Mouse (Mus musculus): ENCODE results near the gene Tnfrsf25. TPM values are rescaled to one million over a fixed set of nuclear protein-coding genes. Genes with fewer than 3 reads are reported as not detected.

The Tnfrsf25 gene
- total RNA-seq, 1 experiment from 2014 or later: not detected

DNA sequence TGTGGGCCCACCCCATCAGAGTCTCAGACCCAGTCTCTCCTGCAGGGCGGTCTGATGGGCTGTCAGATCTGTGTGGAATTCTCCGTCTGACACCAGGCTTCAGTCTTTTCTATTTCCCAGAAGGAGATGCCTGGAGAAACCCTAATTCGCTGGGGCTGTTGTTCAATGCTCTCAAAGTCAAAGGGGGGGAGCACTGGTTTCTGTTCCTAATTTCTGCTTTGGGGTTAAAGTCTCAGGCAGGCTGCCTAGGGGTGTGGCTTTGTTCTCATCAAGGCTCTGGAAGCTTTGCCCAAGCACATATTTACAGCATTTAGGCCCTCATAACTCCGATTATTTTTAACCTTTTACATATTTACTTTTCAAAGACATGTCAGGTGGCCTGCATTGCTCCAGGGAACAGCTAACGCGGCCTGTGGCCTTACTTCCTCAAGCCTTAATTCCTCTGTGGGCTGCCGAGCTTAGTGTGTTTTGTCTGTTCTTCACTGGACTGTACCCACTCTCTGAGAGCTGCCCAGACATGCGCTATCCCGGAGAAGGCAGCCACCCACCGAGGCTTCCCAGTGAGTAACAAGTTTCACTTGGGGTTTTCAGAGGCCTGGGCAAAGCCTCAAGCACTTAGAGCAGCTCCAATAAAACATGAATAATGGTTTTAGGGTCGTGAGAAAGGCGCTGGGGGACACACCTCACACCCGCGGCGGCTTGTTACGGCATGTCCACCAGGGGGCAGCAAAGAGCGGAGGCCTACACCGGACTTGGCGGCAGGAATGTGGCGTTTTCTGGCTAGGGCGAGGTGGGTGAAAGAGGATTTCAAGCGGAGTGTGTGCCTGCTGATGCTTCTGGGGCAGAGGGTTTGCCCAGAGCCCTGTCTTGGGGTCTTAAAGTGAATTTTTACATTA is 49.5 kb downstream of the Tnfrsf25 start:
- ATAC-seq (replicated peaks; ENCODE audit: low read depth, poor library complexity, severe bottlenecking): peak; percentile 81

DNA sequence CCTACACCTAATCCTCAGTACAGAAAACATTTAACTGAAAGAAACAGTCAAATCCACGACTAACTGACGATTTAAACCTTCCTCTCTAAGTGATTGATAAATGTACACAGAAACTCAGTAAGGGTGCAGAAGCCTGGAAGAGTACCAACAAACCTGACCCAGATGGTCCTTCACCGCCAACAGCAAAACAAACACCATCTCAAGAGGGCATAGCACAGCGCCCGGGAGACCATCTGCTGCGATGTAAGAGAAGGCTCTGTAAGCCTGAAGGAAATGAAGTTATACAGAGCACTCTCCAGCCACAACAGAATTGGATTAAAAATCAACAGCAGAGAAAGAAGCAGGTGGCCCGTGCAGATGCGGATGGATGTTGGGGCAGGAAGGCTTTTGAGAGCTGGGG is 52.3 kb downstream of the Tnfrsf25 start:
- no peak for ATAC-seq (replicated peaks; ENCODE audit: low read depth, poor library complexity, severe bottlenecking)

DNA sequence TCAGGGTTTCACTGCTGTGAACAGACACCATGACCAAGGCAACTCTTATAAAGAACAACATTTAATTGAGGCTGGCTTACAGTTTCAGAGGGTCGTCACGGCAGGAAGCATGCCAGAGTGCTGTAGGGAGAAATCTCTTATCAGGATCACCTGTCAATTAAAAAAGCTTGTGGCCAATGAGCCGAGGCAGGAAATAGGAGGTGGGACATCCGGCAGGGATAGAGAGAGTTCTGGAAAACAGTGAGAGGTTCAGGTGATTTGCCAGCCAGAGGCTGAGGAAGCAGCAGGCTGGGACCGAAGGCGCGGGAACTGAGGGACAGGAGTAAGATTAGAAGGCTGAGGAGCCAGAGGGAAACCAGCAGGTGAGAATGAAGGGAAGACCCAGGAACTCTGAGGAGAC is 53.4 kb downstream of the Tnfrsf25 start:
- ATAC-seq (replicated peaks; ENCODE audit: low read depth, poor library complexity, severe bottlenecking): no peak

Other genes with a start within 250 kb of the Tnfrsf25 start
- 63.7 and 65.2 TPM in 2 replicates for gene Dnajc11, start 182.2 kb upstream of the Tnfrsf25 start, total RNA-seq (2017)
- gene Thap3, start 126.9 kb upstream of the Tnfrsf25 start, total RNA-seq (2017): 6.3 and 11.8 TPM in 2 replicates
- 2.4 and 3.3 TPM in 2 replicates for gene Phf13, start 119.7 kb upstream of the Tnfrsf25 start, total RNA-seq (2017)
- gene Klhl21, start 107.1 kb upstream of the Tnfrsf25 start, total RNA-seq (2017): 6.6 and 8.8 TPM in 2 replicates
- gene Zbtb48, start 88.3 kb upstream of the Tnfrsf25 start, total RNA-seq (2017): 7.4 and 10.7 TPM in 2 replicates
- gene Tas1r1, start 77.4 kb upstream of the Tnfrsf25 start, total RNA-seq (2017): 0.49 and 1.5 TPM in 2 replicates
- 25.7 and 35.7 TPM in 2 replicates for gene Nol9, start 76.6 kb upstream of the Tnfrsf25 start, total RNA-seq (2017)
- gene Plekhg5, start 43.4 kb upstream of the Tnfrsf25 start, total RNA-seq (2017): 6.0 and 7.2 TPM in 2 replicates
- 1.3 and 1.8 TPM in 2 replicates for gene Espn, start 36.4 kb downstream of the Tnfrsf25 start, total RNA-seq (2017)
- not detected in 2 replicates for gene Hes2, start 42.9 kb downstream of the Tnfrsf25 start, total RNA-seq (2017)
- 58.2 and 59.6 TPM in 2 replicates for gene Acot7, start 62.2 kb downstream of the Tnfrsf25 start, total RNA-seq (2017)
- under 0.01 TPM in 1 of 2 replicates, not detected in the other for gene Gpr153, start 158.3 kb downstream of the Tnfrsf25 start, total RNA-seq (2017)
- gene Hes3, start 175.7 kb downstream of the Tnfrsf25 start, total RNA-seq (2017): not detected in 2 replicates
- 12.2 and 17.7 TPM in 2 replicates for gene Icmt, start 181.3 kb downstream of the Tnfrsf25 start, total RNA-seq (2017)
- not detected in 2 replicates for gene Rnf207, start 203.1 kb downstream of the Tnfrsf25 start, total RNA-seq (2017)
- gene Rpl22, start 209.8 kb downstream of the Tnfrsf25 start, total RNA-seq (2017): 3,442 and 3,905 TPM in 2 replicates
- under 0.01 and 0.05 TPM in 2 replicates for gene Chd5, start 222.7 kb downstream of the Tnfrsf25 start, total RNA-seq (2017)

Measured in common myeloid progenitor, adult 5-6 weeks (primary cell).